Mouse (Mus musculus) mesoderm, embryonic 11.5 days (tissue): ENCODE measurements at regions not wholly inside any gene's neighbourhood (a gene's known extent, or its start where the extent isn't known, plus 50 kb on each side); places are given as distances from the start of the nearest gene placed in this dataset.

ENCODE experiments used
- DNase-seq: peaks from one replicate; pipeline ENCODE4 v3.0.0-alpha.2; 2012; ENCODE audit warnings: low read depth, low spot score

- DNase-seq = peak; percentile 85
Measured at GRCm38 (mm10) chr8:92133484-92134406, 223.7 kb upstream of the Irx5 start.

DNA sequence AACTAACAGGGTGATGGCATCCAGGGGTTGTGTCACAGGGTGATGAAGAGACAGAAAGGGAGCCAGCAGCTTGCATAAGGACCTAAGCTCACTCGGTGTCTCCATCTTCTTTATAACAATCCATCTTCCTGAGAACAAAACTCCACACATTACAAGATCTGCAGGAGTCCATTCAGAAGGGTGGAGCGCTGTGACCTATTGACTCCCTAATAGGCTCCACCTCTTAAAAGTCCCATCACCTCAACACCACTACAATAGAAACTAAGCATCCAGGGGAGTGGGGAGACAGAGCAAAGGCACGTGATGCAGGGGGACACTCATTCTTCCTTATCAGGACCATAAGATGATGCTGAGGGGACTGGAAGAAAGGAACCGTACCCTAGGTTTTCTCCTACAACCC is 224.5 kb upstream of the Irx5 start:
- no peak for DNase-seq

- no peak for DNase-seq
Measured at GRCm38 (mm10) chr8:92132526-92132925, 224.9 kb upstream of the Irx5 start.

DNA sequence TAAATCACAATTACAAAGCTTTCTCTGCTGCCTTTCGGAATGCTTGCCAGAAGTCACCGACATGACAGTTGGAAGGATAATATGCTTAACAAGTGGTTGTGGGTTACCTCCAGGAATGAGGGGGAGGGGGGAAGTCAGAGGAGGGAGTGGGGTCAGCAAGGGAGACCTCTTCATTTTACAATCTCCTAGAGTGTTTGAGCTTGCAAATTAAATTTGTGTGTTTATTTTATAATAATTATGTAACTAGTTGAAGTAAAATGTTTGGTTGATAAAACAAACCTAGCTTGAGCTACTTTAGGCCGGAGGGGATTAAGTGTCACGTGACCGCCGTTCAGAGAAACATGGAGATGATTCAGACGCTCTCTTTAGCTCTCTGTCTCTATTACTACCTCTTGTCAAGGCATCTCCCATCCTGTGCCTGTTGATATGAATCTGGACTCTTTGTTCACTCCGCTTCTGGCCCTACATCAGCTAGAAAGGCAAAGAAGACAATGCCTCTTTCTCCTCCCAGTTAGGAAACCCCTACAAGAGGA is 227.3 kb upstream of the Irx5 start:
- no peak for DNase-seq

DNA sequence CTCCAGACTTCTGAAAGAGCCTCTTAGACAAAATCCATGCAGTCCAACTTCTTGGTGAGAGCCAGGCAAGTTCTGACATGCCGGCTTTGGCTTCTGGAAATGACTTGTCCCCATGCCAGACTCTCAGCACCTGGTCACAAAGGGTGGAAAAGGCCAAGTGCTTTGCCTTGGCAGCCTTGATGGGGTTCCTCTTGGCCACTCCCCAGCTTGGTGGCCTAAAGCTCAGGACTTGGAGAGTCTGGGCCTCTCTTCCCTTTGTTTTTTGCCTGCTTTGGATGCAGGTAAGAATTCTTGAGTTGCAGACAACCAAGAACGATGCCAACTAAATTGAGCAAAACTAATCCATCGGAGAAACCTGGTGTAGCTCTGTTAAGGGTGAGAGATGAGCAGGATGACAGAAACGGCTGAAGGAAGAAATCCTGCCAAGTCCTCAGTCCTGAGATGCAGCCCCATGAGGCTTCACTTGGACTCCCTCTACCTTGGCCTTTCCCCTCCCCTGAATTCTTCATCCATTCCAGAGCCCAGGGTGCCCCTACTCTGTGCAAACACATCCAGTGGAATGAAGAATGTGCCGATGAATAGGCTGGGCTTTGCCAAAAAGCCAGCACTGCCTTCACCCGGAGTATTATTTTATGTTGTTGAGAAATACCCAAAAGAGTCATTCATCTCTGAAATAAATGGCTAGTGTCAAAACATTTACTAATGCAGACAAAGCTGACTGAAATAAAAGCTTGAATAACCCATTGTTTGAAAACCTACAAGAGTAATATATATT is 228.0 kb upstream of the Irx5 start:
- DNase-seq = peak; percentile 34

- DNase-seq = no peak
Measured at GRCm38 (mm10) chr8:92125631-92126030, 231.8 kb upstream of the Irx5 start.

GRCm38 (mm10) chr8:92121296-92121695 is 236.1 kb upstream of the Irx5 start:
- DNase-seq = no peak

DNA sequence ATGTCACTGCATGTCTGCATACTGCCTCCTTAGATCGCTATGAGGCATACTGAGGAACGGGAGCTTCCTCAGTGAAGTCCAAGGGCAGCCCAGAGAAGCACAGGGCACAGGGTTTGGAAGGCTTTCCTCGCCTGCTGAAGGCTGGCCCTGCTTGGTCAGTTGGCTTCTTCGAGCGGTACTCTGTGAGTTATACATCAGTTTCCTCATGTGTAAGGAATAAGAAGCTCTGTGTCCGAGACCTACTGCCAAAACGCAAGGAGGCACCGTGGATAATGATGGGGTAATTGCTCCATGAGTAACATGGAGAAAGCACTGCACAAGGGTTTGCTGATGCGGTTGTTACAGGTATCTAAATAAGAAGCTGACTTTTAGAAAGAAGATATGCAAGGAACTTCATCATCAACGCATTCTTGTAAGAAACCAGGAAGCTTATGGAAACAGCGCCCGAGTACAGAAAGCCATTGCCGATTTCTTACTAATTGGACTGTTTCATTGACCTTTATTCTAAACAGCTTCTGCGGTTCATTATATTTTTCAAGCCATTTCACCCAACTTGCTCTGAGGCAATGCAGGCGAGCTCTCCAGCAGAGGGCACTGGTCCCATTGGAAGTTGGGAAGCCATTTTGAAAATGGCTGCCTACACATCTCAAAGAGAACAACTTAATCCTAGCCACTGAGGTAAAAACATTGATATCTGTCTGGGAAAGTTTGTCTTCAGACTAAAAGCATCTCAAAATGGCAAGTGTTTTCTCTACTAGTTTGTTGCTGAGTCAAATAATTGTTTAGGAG is 241.8 kb upstream of the Irx5 start:
- no peak for DNase-seq

GRCm38 (mm10) chr8:92114311-92115275 is 242.8 kb upstream of the Irx5 start:
- peak; percentile 65 for DNase-seq

DNA sequence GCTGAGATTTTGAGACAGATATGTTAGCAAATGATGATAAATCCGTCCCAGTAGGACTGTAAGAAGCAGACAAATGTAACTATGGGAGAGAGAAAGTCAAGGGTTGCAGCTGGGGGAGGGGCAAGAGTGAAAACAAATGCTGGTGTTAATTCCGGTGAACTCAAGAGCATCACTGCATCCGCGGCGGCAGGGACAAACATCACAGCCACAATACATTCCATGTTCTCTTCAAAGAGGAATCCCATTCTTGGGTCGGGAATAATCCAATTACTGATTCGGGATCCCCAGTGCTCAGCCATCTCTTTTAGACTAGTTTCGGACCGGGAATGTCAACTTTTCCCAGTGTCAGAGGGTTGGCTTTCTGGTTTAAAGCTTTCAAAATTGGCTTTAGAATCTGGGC is 243.5 kb upstream of the Irx5 start:
- DNase-seq = peak; percentile 75

DNA sequence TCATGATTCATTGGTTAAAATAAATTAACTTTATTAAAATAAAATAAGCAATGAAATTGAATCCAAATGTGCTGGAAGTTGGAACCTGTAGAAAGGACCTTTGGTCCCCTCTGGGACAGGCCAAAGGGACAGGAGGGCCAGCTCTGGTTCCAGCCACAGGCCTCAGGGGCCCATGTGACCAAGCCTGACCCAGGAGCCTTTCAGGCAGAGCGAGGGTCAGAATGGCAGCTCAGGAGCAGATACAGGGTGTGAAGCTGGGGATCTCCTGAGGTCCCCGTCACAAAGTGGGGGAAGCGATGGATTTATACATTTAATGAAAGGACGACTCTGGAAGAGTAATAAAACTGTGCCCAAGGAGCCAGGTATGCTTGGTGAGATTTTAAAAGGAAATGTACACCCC is 244.0 kb upstream of the Irx5 start:
- peak; percentile 30 for DNase-seq

DNA sequence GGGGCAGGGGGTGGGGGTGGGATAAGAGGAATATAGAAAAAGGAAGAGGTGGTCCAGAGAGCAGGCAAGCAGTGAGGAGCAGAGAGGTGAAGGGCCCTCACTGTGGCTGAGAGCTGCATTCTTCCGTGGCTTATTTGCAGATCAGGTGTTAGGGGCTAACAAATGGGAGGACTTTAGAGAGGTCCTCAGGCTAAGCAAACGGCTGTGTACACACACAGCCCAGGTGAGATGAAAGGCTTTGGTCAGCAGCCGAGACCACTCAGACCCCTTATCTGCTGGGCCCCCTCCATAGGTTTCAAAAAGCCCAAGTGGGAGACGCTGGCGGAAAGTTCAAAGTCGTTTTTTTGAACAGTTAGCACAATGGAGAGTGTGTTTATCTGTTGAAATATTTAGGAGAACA is 252.9 kb upstream of the Irx5 start:
- DNase-seq = no peak

- no peak for DNase-seq
Measured at GRCm38 (mm10) chr8:92102521-92102920, 254.9 kb upstream of the Irx5 start.

DNA sequence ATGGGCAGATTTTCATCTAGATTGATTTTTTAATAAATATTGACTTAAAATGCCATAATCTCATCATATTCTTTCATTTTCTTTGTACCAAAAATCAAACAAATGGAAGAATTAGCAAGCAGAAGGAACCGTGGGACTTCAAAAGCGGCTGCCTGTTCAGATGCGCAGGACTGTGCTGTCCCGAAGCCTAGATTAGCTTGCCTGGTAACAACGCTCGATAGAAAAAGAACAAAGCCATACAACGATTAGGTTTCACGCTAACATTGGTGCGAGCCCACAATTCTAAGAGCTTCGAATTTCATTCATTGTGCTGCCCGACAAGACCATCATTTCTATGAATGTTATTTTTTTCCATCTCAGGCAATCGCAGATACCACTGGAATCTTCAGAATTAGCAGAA is 262.1 kb upstream of the Irx5 start:
- DNase-seq = no peak

- no peak for DNase-seq
Measured at GRCm38 (mm10) chr8:92084124-92084523, 273.3 kb upstream of the Irx5 start.

DNA sequence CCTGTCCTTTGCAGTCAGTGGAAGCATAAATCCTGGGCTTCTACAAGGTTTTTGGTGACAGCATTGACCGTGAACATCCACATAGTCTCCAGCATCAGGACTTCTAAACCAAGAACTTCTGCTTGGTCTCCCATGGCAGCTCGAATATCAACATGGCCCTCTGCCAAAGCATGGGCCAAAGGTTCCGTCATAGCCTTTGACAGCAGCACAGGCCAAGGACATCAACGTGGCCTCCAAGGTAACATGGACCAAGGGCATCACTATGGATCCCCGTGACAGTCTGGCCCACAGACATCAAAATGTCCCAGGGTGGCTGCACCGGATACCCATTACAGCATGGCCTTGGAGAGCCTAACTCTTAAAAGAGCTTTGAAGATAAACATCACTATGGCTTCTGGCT is 275.5 kb upstream of the Irx5 start:
- DNase-seq = no peak

GRCm38 (mm10) chr8:92080852-92081251 is 276.6 kb upstream of the Irx5 start:
- DNase-seq = no peak

- no peak for DNase-seq
Measured at GRCm38 (mm10) chr8:92077611-92078010, 275.7 kb upstream of the Irx3 start.

GRCm38 (mm10) chr8:92072254-92072615 is 270.4 kb upstream of the Irx3 start:
- no peak for DNase-seq
